Mouse (Mus musculus): ENCODE measurements around the gene 2900026A02Rik. TPM values are rescaled to one million over a fixed set of nuclear protein-coding genes. Genes with fewer than 3 reads are reported as not detected.

2900026A02Rik gene
- total RNA-seq, 2 experiments from 2014 or later: 6.8 to 9.9 TPM

DNA sequence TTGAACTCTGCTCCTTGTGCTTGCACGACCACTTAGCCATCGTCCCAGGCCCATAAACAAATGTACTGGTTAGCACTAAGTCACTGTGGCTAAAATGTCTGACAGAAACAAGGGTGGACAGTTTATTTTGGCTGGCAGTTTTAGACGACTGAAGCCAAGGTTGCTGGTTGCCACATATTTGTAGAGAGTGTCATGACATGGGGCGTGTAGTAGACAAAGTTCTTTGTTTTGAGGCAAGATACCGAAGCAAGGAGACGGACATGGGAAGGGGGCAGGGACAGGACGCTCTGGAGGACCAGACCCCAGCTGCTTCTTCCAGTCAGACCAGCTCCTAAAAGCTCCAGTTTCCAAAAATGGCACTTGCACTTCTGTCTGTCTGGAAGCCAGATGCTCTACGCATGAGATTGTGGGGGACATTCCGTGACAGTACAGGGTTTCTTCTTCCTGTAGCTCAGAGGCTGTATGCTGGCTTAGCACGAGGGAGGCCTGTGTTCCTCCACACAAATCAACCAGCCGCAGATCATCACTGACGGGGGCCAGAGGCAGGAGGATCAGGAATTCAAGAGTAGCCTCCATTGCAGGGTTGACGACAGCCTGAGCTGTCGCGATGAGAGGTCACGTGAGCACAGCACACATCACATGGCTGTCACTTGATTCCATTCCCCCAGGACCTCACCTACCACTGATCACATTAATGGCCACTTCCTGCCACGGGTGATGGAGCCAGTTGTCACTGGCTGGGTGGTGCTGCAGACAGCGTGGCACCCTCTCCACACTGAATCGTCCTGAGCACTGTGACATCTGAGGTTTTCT, 138.5 kb downstream of the 2900026A02Rik start:
- ATAC-seq (replicated peaks; ENCODE audit: low FRiP score, low TSS enrichment, poor library complexity, severe bottlenecking): no peak

DNA sequence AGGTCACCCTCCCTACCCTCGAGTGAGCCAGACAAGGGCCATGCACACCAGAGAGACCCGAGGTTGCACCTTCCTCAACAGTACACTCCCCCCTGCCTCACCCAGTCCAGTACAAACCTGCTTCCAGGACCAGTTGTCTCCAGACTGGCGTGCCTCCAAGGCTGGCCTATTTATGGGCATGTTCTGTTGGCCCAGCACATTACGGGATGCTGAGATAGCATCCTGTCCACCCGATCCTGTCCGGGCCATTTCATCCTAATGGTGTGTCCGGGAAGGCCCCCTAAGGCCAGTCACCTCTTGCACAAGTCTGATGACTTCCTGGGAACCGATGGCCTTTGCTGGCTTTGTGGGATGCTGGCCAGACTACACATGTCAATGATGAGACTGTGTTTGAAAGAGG, 139.6 kb downstream of the 2900026A02Rik start, which contains the start of gene Crybb3:
Crybb3 (minus strand) TSS at position 146 of the 400 bp plus-strand sequence.
- ATAC-seq (replicated peaks; ENCODE audit: low FRiP score, low TSS enrichment, poor library complexity, severe bottlenecking): no peak

DNA sequence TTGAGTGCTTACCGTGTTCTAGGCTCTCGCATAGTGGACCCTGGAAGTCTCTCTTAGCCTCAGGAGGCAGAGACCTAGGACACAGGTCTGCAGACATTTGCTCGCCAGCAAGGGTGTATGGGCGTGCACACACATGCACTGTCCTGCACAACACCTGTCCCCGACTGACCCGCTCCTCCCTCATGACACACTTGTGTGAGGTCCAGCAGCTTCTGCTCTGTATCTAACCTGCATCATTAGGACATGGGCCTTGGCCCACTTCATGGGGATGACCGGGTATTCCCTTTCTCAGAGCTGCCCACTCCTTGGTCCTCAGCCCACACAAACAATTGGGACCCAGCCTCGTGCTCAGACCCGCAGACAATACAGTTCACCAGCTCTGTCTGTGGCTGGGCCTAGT, 140.0 kb downstream of the 2900026A02Rik start:
- ATAC-seq (replicated peaks; ENCODE audit: low FRiP score, low TSS enrichment, poor library complexity, severe bottlenecking): no peak

DNA sequence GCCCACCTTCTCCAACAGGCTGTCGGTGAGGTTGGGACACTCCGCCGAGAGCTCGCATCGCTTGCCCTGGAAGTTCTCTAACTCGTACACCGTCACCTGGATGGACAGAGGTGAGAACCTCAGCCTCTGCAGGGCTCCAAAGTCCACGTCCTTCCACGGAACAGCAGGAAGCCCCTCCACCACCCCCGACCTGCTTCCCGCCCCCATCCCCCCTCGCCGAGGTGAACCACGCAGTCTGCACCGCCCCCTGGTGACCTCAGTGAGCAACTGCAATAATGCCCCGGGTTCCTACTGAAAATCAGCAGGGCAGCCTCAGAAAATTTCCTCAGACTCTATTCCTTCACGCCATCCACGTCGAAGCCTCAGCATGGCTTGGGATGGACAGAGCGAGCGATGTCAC, 141.3 kb downstream of the 2900026A02Rik start:
- ATAC-seq (replicated peaks; ENCODE audit: low FRiP score, low TSS enrichment, poor library complexity, severe bottlenecking): peak; percentile 45; the same call in 1 of the 2 replicates

DNA sequence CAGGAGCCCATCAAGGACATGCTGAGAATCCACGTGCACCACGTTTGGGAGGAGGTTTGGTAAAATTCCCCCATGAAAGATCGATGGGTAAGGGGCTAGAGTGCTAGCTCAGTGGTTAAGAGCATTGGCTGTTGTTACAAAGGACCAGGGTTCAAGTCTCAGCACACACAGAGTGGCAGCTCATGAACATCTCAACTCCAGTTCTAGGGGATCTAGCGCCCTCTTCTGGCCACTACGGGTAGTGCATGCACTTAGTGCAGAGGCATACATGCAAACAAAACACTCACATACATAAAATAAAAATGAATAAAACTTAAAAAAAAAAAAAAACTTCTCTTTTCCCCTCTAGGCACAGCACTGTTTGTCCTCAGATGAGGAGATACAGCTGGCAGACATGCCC, 142.3 kb downstream of the 2900026A02Rik start:
- no peak for ATAC-seq (replicated peaks; ENCODE audit: low FRiP score, low TSS enrichment, poor library complexity, severe bottlenecking)

DNA sequence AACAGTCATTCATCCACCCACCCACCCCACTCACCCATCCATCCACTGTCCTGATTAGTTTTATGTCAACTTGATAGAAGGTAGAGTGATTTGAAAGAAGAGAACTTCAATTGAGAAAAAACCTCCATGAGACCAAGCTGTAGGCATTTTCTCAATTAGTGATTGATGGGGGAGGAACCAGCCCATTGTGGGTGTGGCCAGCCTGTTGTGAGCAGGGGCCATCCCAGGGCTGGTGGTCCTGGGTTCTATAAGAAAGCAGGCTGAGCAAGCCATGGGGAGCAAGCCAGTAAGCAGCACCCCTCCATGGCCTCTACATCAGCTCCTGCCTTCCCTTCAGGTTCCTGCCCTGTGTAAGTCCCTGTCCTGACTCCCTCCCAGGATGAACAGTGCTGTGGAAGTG, 151.0 kb downstream of the 2900026A02Rik start, which contains the start of gene Crybb2:
Crybb2 (minus strand) TSS at position 101 of the 400 bp plus-strand sequence.
- no peak for ATAC-seq (replicated peaks; ENCODE audit: low FRiP score, low TSS enrichment, poor library complexity, severe bottlenecking)

DNA sequence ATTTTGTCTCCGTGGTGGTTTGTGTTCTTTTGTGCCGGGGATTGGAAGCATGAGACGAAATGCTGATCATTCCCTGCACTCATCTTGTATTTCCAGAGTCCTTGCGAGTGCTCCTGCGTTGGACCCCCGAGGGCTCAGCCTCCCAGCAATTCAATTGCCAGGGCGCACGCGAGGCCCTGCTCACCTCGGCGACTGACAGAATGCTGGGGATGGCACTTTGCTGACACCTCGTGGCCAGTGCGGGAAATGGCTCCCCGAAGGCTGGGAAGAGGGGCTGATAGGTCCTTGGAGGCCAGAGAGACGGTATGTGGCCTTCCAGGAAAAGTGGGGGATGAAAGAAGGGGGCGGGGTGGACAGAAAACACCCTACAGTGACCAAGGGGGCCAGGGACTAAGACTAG, 166.7 kb downstream of the 2900026A02Rik start:
- peak; percentile 87 for ATAC-seq (replicated peaks; ENCODE audit: low FRiP score, low TSS enrichment, poor library complexity, severe bottlenecking)

DNA sequence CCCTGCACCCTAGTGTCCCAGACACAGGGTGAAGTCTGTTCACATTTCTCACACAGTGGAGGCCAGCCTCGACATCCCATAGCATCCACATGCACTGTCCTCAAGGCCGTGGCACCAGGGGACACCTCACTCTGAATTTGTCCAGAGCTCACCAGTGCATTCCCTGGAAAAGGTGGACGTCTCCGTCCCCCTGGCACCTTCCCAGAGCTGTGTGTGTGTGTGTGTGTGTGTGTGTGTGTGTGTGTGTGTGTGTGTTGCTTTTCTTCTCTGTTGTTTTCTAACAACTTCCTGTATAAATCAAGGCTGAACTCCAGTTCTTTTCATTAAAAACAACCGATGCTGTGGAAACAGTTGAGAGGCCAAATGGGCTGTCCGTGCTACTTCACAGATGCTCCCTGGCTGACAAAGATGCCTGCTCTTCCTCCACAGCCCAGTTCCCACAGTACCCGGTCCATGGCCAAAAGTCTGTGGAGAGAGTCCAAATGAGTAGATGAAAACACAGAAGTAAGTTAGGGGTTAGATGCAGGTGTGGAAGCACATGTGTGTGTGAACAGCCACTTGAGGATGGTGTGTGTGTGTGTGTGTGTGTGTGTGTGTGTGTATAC, 170.4 kb downstream of the 2900026A02Rik start:
- no peak for ATAC-seq (replicated peaks; ENCODE audit: low FRiP score, low TSS enrichment, poor library complexity, severe bottlenecking)

DNA sequence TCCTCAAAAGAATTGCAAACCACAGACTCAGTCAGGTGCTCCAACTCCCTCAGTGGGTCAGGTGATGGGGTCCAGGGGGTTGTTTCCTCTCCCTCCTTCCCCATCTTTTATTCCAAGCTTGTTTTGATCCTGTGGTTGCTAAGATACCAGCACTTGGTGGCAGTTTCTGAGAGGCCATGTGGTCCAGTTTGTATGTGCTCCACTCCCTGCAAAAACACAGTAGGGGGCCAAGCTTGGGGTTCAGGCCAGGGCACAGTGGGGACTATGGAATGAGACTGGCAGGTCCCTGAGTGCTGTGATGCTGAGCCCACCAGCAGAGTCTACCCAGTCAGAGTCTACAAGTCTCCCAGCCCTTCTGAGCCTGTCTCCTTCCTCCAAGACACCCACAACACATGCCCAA, 171.2 kb downstream of the 2900026A02Rik start:
- no peak for ATAC-seq (replicated peaks; ENCODE audit: low FRiP score, low TSS enrichment, poor library complexity, severe bottlenecking)

DNA sequence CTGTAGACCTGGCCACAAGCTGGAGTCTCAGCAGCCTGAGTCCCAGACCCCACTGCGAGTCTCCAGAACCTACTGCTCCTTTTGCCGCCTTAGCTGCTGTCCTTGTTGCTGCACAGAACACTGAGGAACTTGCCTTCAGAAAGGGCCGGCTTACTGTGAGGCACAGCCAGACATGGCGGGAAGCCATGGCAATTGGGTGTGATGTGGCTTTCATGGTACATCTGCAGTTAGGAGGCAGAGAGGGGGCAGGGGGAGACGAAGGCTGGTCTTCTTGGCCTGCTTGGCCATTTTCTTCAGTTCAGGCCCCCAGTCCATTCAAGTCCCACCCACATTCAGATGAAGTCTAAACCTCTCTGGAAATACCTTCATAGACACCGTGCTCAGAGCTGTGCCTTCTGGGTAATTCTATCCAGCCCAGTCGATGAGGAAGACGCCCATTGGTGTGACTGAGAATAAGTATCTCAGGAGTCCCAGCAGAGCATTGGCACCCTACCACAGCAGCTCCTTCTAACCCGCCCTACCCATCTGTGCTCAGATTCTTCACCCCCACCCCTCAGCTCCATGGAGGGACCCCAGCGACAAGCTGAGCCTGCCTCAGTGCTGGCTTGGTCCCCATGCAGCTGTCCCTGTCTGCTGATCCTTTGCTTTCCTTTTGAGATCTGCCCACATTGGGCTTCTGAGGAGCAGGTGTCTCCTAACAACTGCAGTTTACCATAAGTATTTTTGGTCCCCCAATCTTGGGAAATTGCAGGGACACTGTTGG, 175.3 kb downstream of the 2900026A02Rik start:
- no peak for ATAC-seq (replicated peaks; ENCODE audit: low FRiP score, low TSS enrichment, poor library complexity, severe bottlenecking)

DNA sequence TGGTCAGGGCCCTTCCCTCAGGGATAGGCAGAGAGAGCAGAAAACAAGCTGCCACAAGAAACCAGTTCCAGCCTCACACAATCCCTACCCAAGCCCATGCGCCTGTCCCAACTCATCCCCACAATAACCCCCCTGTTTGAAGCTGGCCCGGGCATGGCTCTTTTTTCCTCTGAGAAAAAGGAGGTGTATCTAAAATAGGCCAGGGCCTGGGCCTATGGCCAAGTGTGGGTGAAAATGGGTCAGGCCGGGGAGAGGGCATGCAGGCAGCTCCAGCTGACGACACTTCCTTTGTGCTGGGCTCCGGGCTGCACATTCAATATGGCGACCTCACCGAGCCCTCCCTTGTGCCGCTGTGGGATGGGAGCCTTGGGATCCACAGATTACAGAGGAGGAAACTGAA, 177.5 kb downstream of the 2900026A02Rik start:
- ATAC-seq (replicated peaks; ENCODE audit: low FRiP score, low TSS enrichment, poor library complexity, severe bottlenecking): no peak

DNA sequence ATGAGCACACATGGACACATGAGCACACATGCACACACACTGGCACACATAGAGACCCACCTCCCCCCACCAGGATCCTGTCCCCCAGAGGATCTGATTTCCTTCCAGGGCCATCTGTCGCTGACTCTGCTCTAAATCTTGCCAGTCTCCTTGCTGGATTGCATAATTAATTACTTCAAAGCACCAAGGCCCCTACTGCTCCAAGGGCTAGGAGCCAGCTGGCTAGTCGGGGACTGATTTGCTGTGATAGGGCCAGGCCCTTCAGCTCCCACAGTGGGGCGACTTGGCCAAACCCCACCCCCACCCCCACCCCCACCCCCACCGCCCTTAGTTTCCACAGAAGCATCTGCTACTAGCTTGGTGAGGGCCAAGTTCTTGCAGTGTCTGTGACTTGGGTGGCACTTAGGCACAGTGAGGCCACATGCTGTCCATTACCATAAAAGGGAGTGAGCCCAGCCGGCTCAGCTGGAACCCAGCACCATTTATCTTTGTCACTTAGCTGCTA, 179.4 kb downstream of the 2900026A02Rik start:
- no peak for ATAC-seq (replicated peaks; ENCODE audit: low FRiP score, low TSS enrichment, poor library complexity, severe bottlenecking)

DNA sequence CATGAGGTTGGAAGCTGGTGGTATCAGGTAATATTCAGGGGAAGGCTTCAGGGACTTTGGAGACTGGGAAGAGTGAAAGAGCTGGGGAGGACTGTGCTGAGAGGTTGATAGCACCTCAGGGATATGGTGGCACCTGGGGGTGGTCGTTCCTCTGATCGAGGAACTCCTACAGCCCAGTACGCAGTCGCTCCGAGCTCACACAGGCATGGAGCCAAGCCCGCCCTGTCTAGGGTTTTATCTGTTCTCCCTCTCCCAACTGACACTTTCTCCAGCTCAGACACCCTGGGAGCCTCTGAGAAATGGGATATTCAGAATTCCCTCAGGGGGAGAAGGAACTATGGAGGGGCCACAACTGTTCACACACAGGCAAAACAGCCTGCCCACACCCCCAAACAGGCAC, 180.3 kb downstream of the 2900026A02Rik start:
- peak; percentile 45; the same call in 1 of the 2 replicates for ATAC-seq (replicated peaks; ENCODE audit: low FRiP score, low TSS enrichment, poor library complexity, severe bottlenecking)

DNA sequence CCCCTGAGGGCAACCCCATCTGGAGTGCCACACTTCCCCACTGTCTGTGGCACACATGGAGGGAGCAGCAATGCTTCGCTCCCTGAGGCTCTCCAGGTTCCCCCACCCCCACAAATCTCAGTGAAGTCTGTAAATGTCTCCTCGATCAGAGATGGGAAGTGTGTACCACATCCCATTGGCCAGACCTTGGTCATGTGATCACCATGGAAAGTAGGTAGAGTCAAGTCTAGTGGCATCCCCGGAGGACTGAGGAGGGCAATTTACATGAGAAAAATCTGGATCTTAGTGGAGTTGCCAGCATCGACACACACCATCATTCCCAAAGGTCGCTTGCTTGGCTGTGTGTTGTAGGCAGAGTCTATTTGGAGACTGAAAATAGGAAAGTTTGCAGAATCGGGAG, 182.4 kb downstream of the 2900026A02Rik start:
- ATAC-seq (replicated peaks; ENCODE audit: low FRiP score, low TSS enrichment, poor library complexity, severe bottlenecking): no peak

Other genes with a start within 250 kb of the 2900026A02Rik start
- gene Grk3, start 205.4 kb downstream of the 2900026A02Rik start, total RNA-seq (2014; fragmentation: Nextera tagmentation): 9.7 and 25.0 TPM in 2 replicates
- gene Grk3, start 205.4 kb downstream of the 2900026A02Rik start, total RNA-seq (2017): 11.7 and 18.7 TPM in 2 replicates
- not detected in 2 replicates for gene Crybb2, start 151.1 kb downstream of the 2900026A02Rik start, total RNA-seq (2014; fragmentation: Nextera tagmentation)
- gene Crybb2, start 151.1 kb downstream of the 2900026A02Rik start, total RNA-seq (2017): not detected in 2 replicates
- gene Crybb3, start 139.7 kb downstream of the 2900026A02Rik start, total RNA-seq (2014; fragmentation: Nextera tagmentation): not detected in 2 replicates
- gene Crybb3, start 139.7 kb downstream of the 2900026A02Rik start, total RNA-seq (2017): not detected in 2 replicates
- gene Tmem211, start 5.7 kb upstream of the 2900026A02Rik start, total RNA-seq (2014; fragmentation: Nextera tagmentation): not detected in 2 replicates
- gene Tmem211, start 5.7 kb upstream of the 2900026A02Rik start, total RNA-seq (2017): not detected in 2 replicates
- gene Sgsm1, start 89.5 kb upstream of the 2900026A02Rik start, total RNA-seq (2014; fragmentation: Nextera tagmentation): 0.46 TPM in 1 of 2 replicates, not detected in the other
- 7.7 TPM in 1 of 2 replicates, not detected in the other for gene Sgsm1, start 89.5 kb upstream of the 2900026A02Rik start, total RNA-seq (2017)
- gene Aym1, start 136.1 kb upstream of the 2900026A02Rik start, total RNA-seq (2014; fragmentation: Nextera tagmentation): not detected in 2 replicates
- not detected in 2 replicates for gene Aym1, start 136.1 kb upstream of the 2900026A02Rik start, total RNA-seq (2017)

Measured in megakaryocyte-erythroid progenitor cell, adult 5-6 weeks (primary cell).